ENCODE assay signal across 11 mouse cellular contexts in genomic region chr7:27687836-27688235, GRCm38 (mm10). TPM values are rescaled to one million over a fixed set of nuclear protein-coding genes. Genes with fewer than 3 reads are reported as not detected.
DNase-seq lines count a peak whose midpoint lies in the region; ATAC-seq lines count a peak whose summit lies in the region.
"Had no signal": no experiment of that assay in that cellular context is flagged by ENCODE, and none has a peak within 500 bp of the region (broad histone marks: within the 10 kb centered on the region; RNA-seq: fewer than 3 reads in every experiment).

No protein-coding gene starts in this region.

- 0 out of 2 replicates have a peak overlapping the region, but pooled peaks have one; percentile 86 for H3K4me2 ChIP-seq in heart, embryonic 12.5 days
- H3K4me2 ChIP-seq in hindbrain, embryonic 16.5 days (ENCODE audit: low read length) = peak overlapping the region; percentile 82
- H3K4me2 ChIP-seq in midbrain, embryonic 16.5 days (ENCODE audit: low read length) = peak overlapping the region; percentile 74; the same call in 1 of the 2 replicates

- H3K9me3 ChIP-seq in heart, embryonic 12.5 days (replicated peaks) = no peaks in the 10 kb centered on the region
- H3K9me3 ChIP-seq in embryonic facial prominence, embryonic 10.5 days = no peaks in the 10 kb centered on the region
- no peaks in the 10 kb centered on the region for H3K9me3 ChIP-seq in hindbrain, embryonic 16.5 days (ENCODE audit: control insufficient read depth, low read length)
- H3K9me3 ChIP-seq in midbrain, embryonic 16.5 days (replicated peaks; ENCODE audit: control insufficient read depth, low read length, poor library complexity, severe bottlenecking) = no peaks in the 10 kb centered on the region

- H3K4me3 ChIP-seq in heart, embryonic 12.5 days = no peak overlapping the region; the same call in 1 of the 2 replicates
- H3K4me3 ChIP-seq in embryonic facial prominence, embryonic 10.5 days = peak overlapping the region; percentile 66
- H3K4me3 ChIP-seq in hindbrain, embryonic 16.5 days (ENCODE audit: low read length) = no peak overlapping the region
- no peak overlapping the region for H3K4me3 ChIP-seq in midbrain, embryonic 16.5 days (ENCODE audit: low read depth, low read length)

- DNase-seq in heart, postnatal 14 days = no peak
- no peak for DNase-seq in embryonic facial prominence, embryonic 10.5 days (ENCODE audit: low spot score)
- DNase-seq in testis, postnatal 10 days (ENCODE audit: low spot score) = no peak
- DNase-seq in adipocyte (ENCODE audit: low spot score) = no peak
- DNase-seq: layer of hippocampus, postnatal 36 days had no signal

- peaks cover 7% of the 10 kb centered on the region; the same call in 1 of the 2 replicates for H3K4me1 ChIP-seq in heart, embryonic 12.5 days (replicated peaks)
- H3K4me1 ChIP-seq in embryonic facial prominence, embryonic 10.5 days = peaks cover 19% of the 10 kb centered on the region
- peaks cover 13% of the 10 kb centered on the region for H3K4me1 ChIP-seq in hindbrain, embryonic 16.5 days (ENCODE audit: control insufficient read depth, insufficient read depth, low read depth, low read length)
- peaks cover 17% of the 10 kb centered on the region for H3K4me1 ChIP-seq in midbrain, embryonic 16.5 days (ENCODE audit: control insufficient read depth, insufficient read depth, low read length)

- no peaks in the 10 kb centered on the region for H3K36me3 ChIP-seq in heart, embryonic 12.5 days
- no peaks in the 10 kb centered on the region for H3K36me3 ChIP-seq in embryonic facial prominence, embryonic 10.5 days (replicated peaks)
- no peaks in the 10 kb centered on the region for H3K36me3 ChIP-seq in hindbrain, embryonic 16.5 days (ENCODE audit: control insufficient read depth, insufficient read depth, low read length)
- no peaks in the 10 kb centered on the region for H3K36me3 ChIP-seq in midbrain, embryonic 16.5 days (ENCODE audit: control insufficient read depth, insufficient read depth, low read length)

- H3K9ac ChIP-seq in heart, embryonic 12.5 days = no peak overlapping the region
- H3K9ac ChIP-seq in hindbrain, embryonic 16.5 days (ENCODE audit: low read depth, low read length) = no peak overlapping the region
- peak overlapping the region; percentile 72; the same call in 1 of the 2 replicates for H3K9ac ChIP-seq in midbrain, embryonic 16.5 days (ENCODE audit: low read depth, low read length)

- intact Hi-C loops in heart, postnatal 14 days (cut with DNase I) = loop anchor here (5.0 kb wide), 3 partner anchors 96 to 351 kb away; partner anchors contain the start of genes Akt2 and Ltbp4

- peaks cover 11% of the 10 kb centered on the region for H3K27me3 ChIP-seq in heart, embryonic 12.5 days (replicated peaks)
- H3K27me3 ChIP-seq in embryonic facial prominence, embryonic 10.5 days (replicated peaks; ENCODE audit: low read depth, poor library complexity, severe bottlenecking) = no peaks in the 10 kb centered on the region
- H3K27me3 ChIP-seq in hindbrain, embryonic 16.5 days (replicated peaks; ENCODE audit: control insufficient read depth, insufficient read depth, low read length) = no peaks in the 10 kb centered on the region
- H3K27me3 ChIP-seq in midbrain, embryonic 16.5 days (ENCODE audit: control insufficient read depth, insufficient read depth, low read depth, low read length) = no peaks in the 10 kb centered on the region

- ATAC-seq in heart, embryonic 12.5 days (ENCODE audit: insufficient number of reproducible peaks, low FRiP score) = no peak
- no peak for ATAC-seq in hindbrain, embryonic 16.5 days
- ATAC-seq in midbrain, embryonic 16.5 days = no peak
- ATAC-seq in activated CD4-positive, CD25-positive, alpha-beta regulatory T cell, adult 4 months = no peak
- ATAC-seq: inflammation-experienced regulatory T-cells, adult 6 months had no signal

- WGBS in heart, embryonic 12.5 days = 63% methylated on average over 3 of the region's 3 CpGs
- 72% methylated on average over 3 of the region's 3 CpGs for WGBS in embryonic facial prominence, embryonic 10.5 days
- 80% methylated on average over 3 of the region's 3 CpGs for WGBS in hindbrain, embryonic 16.5 days
- 76% methylated on average over 3 of the region's 3 CpGs for WGBS in midbrain, embryonic 16.5 days

- no peak overlapping the region for H3K27ac ChIP-seq in heart, embryonic 12.5 days (ENCODE audit: poor library complexity, severe bottlenecking)
- no peak overlapping the region for H3K27ac ChIP-seq in embryonic facial prominence, embryonic 10.5 days (replicated peaks)
- H3K27ac ChIP-seq in hindbrain, embryonic 16.5 days (ENCODE audit: low read depth, low read length) = no peak overlapping the region
- H3K27ac ChIP-seq in midbrain, embryonic 16.5 days (ENCODE audit: low read length) = no peak overlapping the region

RNA-seq across cellular contexts. Expression of gene Zfp607b, which starts 1.3 kb away (rescaled TPM):
- 1.7 and 2.8 TPM in 2 replicates for polyA plus RNA-seq in heart, embryonic 12.5 days (2016; fragmentation: Nextera tagmentation; extraction: Ambion mirVana)
- total RNA-seq in heart, postnatal 14 days (2021) = 1 to 10 TPM in 1 of 2 experiments, under 1 TPM in 1; 0.84 to 1.3 TPM
- polyA plus RNA-seq in embryonic facial prominence, embryonic 10.5 days (2016; fragmentation: Nextera tagmentation; extraction: Ambion mirVana) = 4.9 and 5.0 TPM in 2 replicates
- 12.0 and 13.6 TPM in 2 replicates for polyA plus RNA-seq in hindbrain, embryonic 16.5 days (2015; fragmentation: Nextera tagmentation; extraction: Ambion mirVana)
- polyA plus RNA-seq in midbrain, embryonic 16.5 days (2015; fragmentation: Nextera tagmentation; extraction: Ambion mirVana) = 16.7 and 19.1 TPM in 2 replicates
- polyA plus RNA-seq in activated CD4-positive, CD25-positive, alpha-beta regulatory T cell, adult 4 months (2017; shearing (Covaris generic)) = 1 to 10 TPM; 2.1 TPM

RNA-seq across cellular contexts. Expression of gene Map3k10, which starts 13.4 kb away (rescaled TPM):
- polyA plus RNA-seq in heart, embryonic 12.5 days (2016; fragmentation: Nextera tagmentation; extraction: Ambion mirVana) = 8.8 and 9.8 TPM in 2 replicates
- 10 to 100 TPM; 17.0 to 22.4 TPM for total RNA-seq in heart, postnatal 14 days (2021)
- 9.0 and 9.2 TPM in 2 replicates for polyA plus RNA-seq in embryonic facial prominence, embryonic 10.5 days (2016; fragmentation: Nextera tagmentation; extraction: Ambion mirVana)
- 17.5 and 18.7 TPM in 2 replicates for polyA plus RNA-seq in hindbrain, embryonic 16.5 days (2015; fragmentation: Nextera tagmentation; extraction: Ambion mirVana)
- polyA plus RNA-seq in midbrain, embryonic 16.5 days (2015; fragmentation: Nextera tagmentation; extraction: Ambion mirVana) = 15.4 and 16.9 TPM in 2 replicates
- polyA plus RNA-seq in activated CD4-positive, CD25-positive, alpha-beta regulatory T cell, adult 4 months (2017; shearing (Covaris generic)) = 1 to 10 TPM in 1 of 2 experiments, under 1 TPM in 1; 0.61 to 1.2 TPM

RNA-seq across cellular contexts. Expression of gene Ttc9b, which starts 34.1 kb away (rescaled TPM):
- polyA plus RNA-seq in heart, embryonic 12.5 days (2016; fragmentation: Nextera tagmentation; extraction: Ambion mirVana) = 0.09 TPM in 1 of 2 replicates, not detected in the other
- not detected for total RNA-seq in heart, postnatal 14 days (2021)
- polyA plus RNA-seq in embryonic facial prominence, embryonic 10.5 days (2016; fragmentation: Nextera tagmentation; extraction: Ambion mirVana) = 1.6 and 1.9 TPM in 2 replicates
- 86.2 and 99.1 TPM in 2 replicates for polyA plus RNA-seq in hindbrain, embryonic 16.5 days (2015; fragmentation: Nextera tagmentation; extraction: Ambion mirVana)
- 75.0 and 84.4 TPM in 2 replicates for polyA plus RNA-seq in midbrain, embryonic 16.5 days (2015; fragmentation: Nextera tagmentation; extraction: Ambion mirVana)
- not detected for polyA plus RNA-seq in activated CD4-positive, CD25-positive, alpha-beta regulatory T cell, adult 4 months (2017; shearing (Covaris generic))
- total RNA-seq: monocyte, adult 5-6 weeks had no signal
- polyA plus RNA-seq: inflammation-experienced regulatory T-cells, adult 6 months had no signal

RNA-seq across cellular contexts. Expression of gene Zfp60, which starts 43.4 kb away (rescaled TPM):
- 20.2 TPM in 2 replicates for polyA plus RNA-seq in heart, embryonic 12.5 days (2016; fragmentation: Nextera tagmentation; extraction: Ambion mirVana)
- 10 to 100 TPM in 1 of 2 experiments, 1 to 10 TPM in 1; 9.0 to 10.6 TPM for total RNA-seq in heart, postnatal 14 days (2021)
- polyA plus RNA-seq in embryonic facial prominence, embryonic 10.5 days (2016; fragmentation: Nextera tagmentation; extraction: Ambion mirVana) = 57.1 and 58.6 TPM in 2 replicates
- 84.1 and 94.2 TPM in 2 replicates for polyA plus RNA-seq in hindbrain, embryonic 16.5 days (2015; fragmentation: Nextera tagmentation; extraction: Ambion mirVana)
- 111 and 125 TPM in 2 replicates for polyA plus RNA-seq in midbrain, embryonic 16.5 days (2015; fragmentation: Nextera tagmentation; extraction: Ambion mirVana)
- polyA plus RNA-seq in activated CD4-positive, CD25-positive, alpha-beta regulatory T cell, adult 4 months (2017; shearing (Covaris generic)) = 1 to 10 TPM; 7.0 to 8.0 TPM

Comparison
In these comparisons a context has a peak if more than half of its experiments do, and no peak if none do; other contexts are left out.
1. RNA of gene Ttc9b, which starts 34.1 kb away (polyA plus RNA-seq): 86.2 to 99.1 TPM in hindbrain, embryonic 16.5 days and 75.0 to 84.4 TPM in midbrain, embryonic 16.5 days; 1.6 to 1.9 TPM in embryonic facial prominence, embryonic 10.5 days, 0.09 TPM in heart, embryonic 12.5 days and not detected in activated CD4-positive, CD25-positive, alpha-beta regulatory T cell, adult 4 months; every median in the first group is over 10 times any median in the second.
2. Peak in every context shown above with its lines, with median percentiles within 50 percentile points of each other: H3K4me2 ChIP-seq.